Mouse (Mus musculus): ENCODE measurements at regions not wholly inside any gene's neighbourhood (a gene's known extent, or its start where the extent isn't known, plus 50 kb on each side); places are given as distances from the start of the nearest gene placed in this dataset.

GRCm38 (mm10) chr16:84229211-84229610 lies 285.7 kb upstream of the A730009L09Rik start:
- TF ChIP-seq POLR2A (IDR thresholded peaks at IDR 0.05; ENCODE audit: borderline replicate concordance, extremely low read depth, insufficient read depth, insufficient read length, poor library complexity, severe bottlenecking) (no peak), CTCF (IDR thresholded peaks at IDR 0.05; ENCODE audit: borderline replicate concordance, extremely low read depth, insufficient read depth, insufficient read length) (no peak)
- DNase-seq (ENCODE audit: low read depth) = no peak

- no peak for TF ChIP-seq POLR2A (IDR thresholded peaks at IDR 0.05; ENCODE audit: borderline replicate concordance, extremely low read depth, insufficient read depth, insufficient read length, poor library complexity, severe bottlenecking)
- TF ChIP-seq CTCF (IDR thresholded peaks at IDR 0.05; ENCODE audit: borderline replicate concordance, extremely low read depth, insufficient read depth, insufficient read length) = no peak
- peak; percentile 69 for DNase-seq (ENCODE audit: low read depth)
These were observed 251.2 kb upstream of the A730009L09Rik start for GRCm38 (mm10) chr16:84263746-84264145.
